Mouse (Mus musculus) erythroblast, embryonic 14.5 days (primary cell): ENCODE measurements around the gene Rabep2. TPM values are rescaled to one million over a fixed set of nuclear protein-coding genes. Genes with fewer than 3 reads are reported as not detected.

Experiments used
- H3K27me3 ChIP-seq: 2 replicates; pipeline ENCODE4 v1.6.1; 2012; ENCODE audit warnings: inconsistent platforms; ENCODE audit not compliant: control insufficient read depth
- H3K36me3 ChIP-seq: 2 replicates; pipeline ENCODE4 v1.6.1; 2012; ENCODE audit warnings: mild to moderate bottlenecking, inconsistent platforms; ENCODE audit not compliant: control insufficient read depth
- H3K4me1 ChIP-seq: 2 replicates; pipeline ENCODE4 v1.6.1; 2012; ENCODE audit warnings: inconsistent platforms; ENCODE audit not compliant: control insufficient read depth
- H3K4me3 ChIP-seq: replicated peaks from 2 replicates; pipeline ENCODE3; 2012; ENCODE audit warnings: moderate library complexity, mild to moderate bottlenecking, inconsistent platforms
- H3K9me3 ChIP-seq: 2 replicates; pipeline ENCODE4 v1.6.1; 2012; ENCODE audit warnings: low read length, inconsistent platforms, mixed read lengths; ENCODE audit not compliant: control insufficient read depth
- GATA1 ChIP-seq: IDR thresholded peaks from 2 replicates; pipeline ENCODE4 v1.6.1; 2012; ENCODE audit warnings: low read length, inconsistent platforms, mixed read lengths
- TAL1 ChIP-seq: IDR thresholded peaks from 3 replicates; pipeline ENCODE4 v1.6.1; 2012; ENCODE audit warnings: low read length, inconsistent platforms, mixed read lengths
- polyA plus RNA-seq: library from polyadenylated mRNA; stranded (reverse); fragments of >175 nt; gene quantifications from 2 replicates; pipeline ENCODE4 v1.2.3, GENCODE M21; 2012

The Rabep2 gene
- polyA plus RNA-seq, 1 experiment = 0.68 TPM

DNA sequence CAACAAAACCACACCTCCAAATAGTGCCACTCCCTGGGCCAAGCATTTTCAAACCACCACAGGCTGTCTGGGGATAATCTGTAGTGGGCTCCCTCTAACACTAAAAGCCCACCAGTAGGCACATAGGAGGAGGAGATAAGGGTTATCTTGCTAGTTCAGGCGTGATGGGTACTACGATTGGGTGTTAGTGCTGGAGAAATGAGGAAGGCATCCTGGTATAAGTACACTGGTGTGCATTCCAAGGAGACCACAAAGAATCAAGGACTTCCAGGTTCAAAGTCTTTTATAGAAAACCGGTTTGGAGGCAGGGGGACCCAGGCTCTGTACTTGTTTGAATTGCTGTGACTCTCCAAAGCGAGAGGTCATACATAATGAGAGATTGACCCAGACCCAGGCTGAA, 405 bp upstream of the Rabep2 start:
- Histone ChIP-seq H3K4me3 (peak overlapping the region; percentile 81), H3K36me3 (peaks cover 2% of the 10 kb centered on the region; the same call in 1 of the 2 replicates), H3K4me1 (peaks cover 29% of the 10 kb centered on the region), H3K9me3 (peaks cover 11% of the 10 kb centered on the region), H3K27me3 (peaks cover 9% of the 10 kb centered on the region)
- TF ChIP-seq GATA1 = no peak
- no peak for TF ChIP-seq TAL1

- peak overlapping the region; percentile 81 for H3K4me3 ChIP-seq
- H3K27me3 ChIP-seq = peaks cover 9% of the 10 kb centered on the region
- peaks cover 11% of the 10 kb centered on the region for H3K9me3 ChIP-seq
- H3K36me3 ChIP-seq = peaks cover 2% of the 10 kb centered on the region; the same call in 1 of the 2 replicates
- H3K4me1 ChIP-seq = peaks cover 29% of the 10 kb centered on the region
- TF ChIP-seq GATA1 (no peak), TAL1 (no peak)
Measured at GRCm38 (mm10) chr7:126429503-126429898, 942 bp downstream of the Rabep2 start.

GRCm38 (mm10) chr7:126430167-126430566, 1.6 kb downstream of the Rabep2 start:
- peaks cover 9% of the 10 kb centered on the region for H3K27me3 ChIP-seq
- TF ChIP-seq TAL1 (no peak), GATA1 (no peak)
- peaks cover 29% of the 10 kb centered on the region for H3K4me1 ChIP-seq
- peaks cover 2% of the 10 kb centered on the region; the same call in 1 of the 2 replicates for H3K36me3 ChIP-seq
- H3K9me3 ChIP-seq = peaks cover 11% of the 10 kb centered on the region
- H3K4me3 ChIP-seq = no peak overlapping the region

GRCm38 (mm10) chr7:126434726-126435125, 6.2 kb downstream of the Rabep2 start:
- Histone ChIP-seq H3K9me3 (no peaks in the 10 kb centered on the region), H3K4me3 (no peak overlapping the region), H3K4me1 (peaks cover 5% of the 10 kb centered on the region), H3K27me3 (no peaks in the 10 kb centered on the region), H3K36me3 (peaks cover 2% of the 10 kb centered on the region; the same call in 1 of the 2 replicates)
- TF ChIP-seq GATA1 (no peak), TAL1 (no peak)

DNA sequence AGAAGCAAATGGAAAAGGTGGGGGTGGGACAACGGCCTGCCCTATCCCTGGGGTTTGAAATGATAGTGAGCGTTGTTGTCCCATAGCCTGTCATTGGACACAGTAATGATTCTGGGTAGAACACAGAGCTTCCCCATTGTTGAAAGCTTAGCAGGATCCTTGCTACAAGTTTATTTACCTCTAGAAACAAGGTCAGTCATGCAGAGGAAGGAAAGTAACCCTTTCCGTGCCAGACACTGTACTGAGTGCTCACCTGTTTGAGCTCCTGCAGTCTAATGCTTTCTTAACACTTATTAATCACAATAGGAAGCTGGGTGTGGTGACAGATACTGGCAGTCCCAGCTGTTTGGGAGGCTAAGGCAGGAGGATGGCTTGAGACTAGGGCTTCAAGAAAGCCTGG, 7.2 kb downstream of the Rabep2 start:
- H3K9me3 ChIP-seq = no peaks in the 10 kb centered on the region
- no peaks in the 10 kb centered on the region; the same call in 1 of the 2 replicates for H3K4me1 ChIP-seq
- TF ChIP-seq TAL1 (no peak), GATA1 (no peak)
- peaks cover 2% of the 10 kb centered on the region; the same call in 1 of the 2 replicates for H3K36me3 ChIP-seq
- H3K4me3 ChIP-seq = no peak overlapping the region
- no peaks in the 10 kb centered on the region for H3K27me3 ChIP-seq

DNA sequence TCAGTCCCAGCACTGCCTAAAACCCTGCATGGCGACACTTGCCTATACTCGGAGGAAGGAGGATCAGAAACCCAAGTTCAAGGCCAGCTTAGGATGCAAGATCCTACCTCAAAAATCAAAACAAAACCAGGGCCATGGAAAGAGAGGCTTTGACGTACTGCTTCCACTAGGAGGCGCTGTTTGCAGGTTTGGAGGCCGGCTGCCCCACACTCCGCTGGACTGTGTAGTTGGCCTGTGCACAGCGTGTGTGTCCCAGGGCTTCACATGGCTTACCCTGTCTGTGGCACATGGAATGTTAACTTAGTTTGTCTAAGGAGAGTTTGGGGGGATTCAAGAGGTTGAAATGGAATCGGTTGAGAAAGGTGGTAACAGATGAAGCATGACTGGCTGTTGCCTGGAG, 8.3 kb downstream of the Rabep2 start:
- TF ChIP-seq TAL1 = no peak
- no peak for TF ChIP-seq GATA1
- Histone ChIP-seq H3K4me1 (no peaks in the 10 kb centered on the region; the same call in 1 of the 2 replicates), H3K36me3 (peaks cover 2% of the 10 kb centered on the region; the same call in 1 of the 2 replicates), H3K4me3 (no peak overlapping the region), H3K9me3 (no peaks in the 10 kb centered on the region), H3K27me3 (no peaks in the 10 kb centered on the region)

DNA sequence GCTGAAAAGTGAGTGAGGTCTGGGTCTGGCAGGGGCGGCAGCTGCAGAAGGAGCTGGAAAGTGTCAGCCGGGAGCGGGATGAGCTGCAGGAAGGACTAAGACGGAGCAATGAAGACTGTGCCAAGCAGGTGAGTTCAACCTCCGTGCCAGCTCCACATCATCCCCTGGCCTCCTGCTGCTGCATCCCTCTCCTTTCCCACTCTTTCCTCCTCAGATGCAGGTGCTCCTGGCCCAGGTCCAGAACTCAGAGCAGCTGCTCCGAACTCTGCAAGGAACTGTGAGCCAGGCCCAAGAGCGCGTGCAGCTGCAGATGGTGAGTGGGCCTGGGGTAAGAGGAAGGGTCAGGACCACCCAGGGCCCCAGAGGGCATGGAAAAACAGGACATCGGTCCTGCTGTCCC, 11.6 kb downstream of the Rabep2 start:
- H3K4me1 ChIP-seq = no peaks in the 10 kb centered on the region; the same call in 1 of the 2 replicates
- peaks cover 11% of the 10 kb centered on the region for H3K36me3 ChIP-seq
- no peak for TF ChIP-seq GATA1
- TF ChIP-seq TAL1 = no peak
- no peaks in the 10 kb centered on the region for H3K9me3 ChIP-seq
- no peaks in the 10 kb centered on the region for H3K27me3 ChIP-seq
- no peak overlapping the region for H3K4me3 ChIP-seq

GRCm38 (mm10) chr7:126443997-126444396, 15.4 kb downstream of the Rabep2 start:
- H3K4me1 ChIP-seq = no peaks in the 10 kb centered on the region
- peaks cover 26% of the 10 kb centered on the region for H3K36me3 ChIP-seq
- no peak overlapping the region for H3K4me3 ChIP-seq
- TF ChIP-seq TAL1 (no peak), GATA1 (no peak)
- no peaks in the 10 kb centered on the region for H3K9me3 ChIP-seq
- H3K27me3 ChIP-seq = no peaks in the 10 kb centered on the region

DNA sequence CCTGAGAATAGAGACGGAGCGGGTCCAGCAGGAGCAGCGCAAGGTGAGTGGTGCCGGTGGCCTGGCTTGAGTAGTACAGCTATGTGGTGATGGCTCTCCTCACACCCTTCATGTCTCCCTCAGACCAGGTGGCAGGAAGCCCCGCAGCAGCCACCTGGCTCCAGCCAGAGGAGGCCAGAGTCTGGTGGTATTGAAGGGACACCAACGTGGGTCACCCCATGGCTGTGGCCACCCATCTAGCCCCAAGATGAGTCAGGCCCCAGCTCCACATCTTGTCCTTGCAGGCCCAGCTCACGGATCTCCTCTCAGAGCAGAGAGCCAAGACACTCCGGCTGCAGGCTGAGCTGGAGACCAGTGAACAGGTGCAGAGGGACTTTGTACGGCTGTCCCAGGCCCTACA, 16.0 kb downstream of the Rabep2 start:
- no peak overlapping the region for H3K4me3 ChIP-seq
- no peaks in the 10 kb centered on the region for H3K9me3 ChIP-seq
- H3K4me1 ChIP-seq = no peaks in the 10 kb centered on the region
- TF ChIP-seq GATA1 = no peak
- H3K36me3 ChIP-seq = peaks cover 26% of the 10 kb centered on the region
- H3K27me3 ChIP-seq = no peaks in the 10 kb centered on the region
